Mouse (Mus musculus) left cerebral cortex, adult 18-20 months (tissue): ENCODE data around the gene Bud13. TPM values are rescaled to one million over a fixed set of nuclear protein-coding genes. Genes with fewer than 3 reads are reported as not detected.
A peak's percentile ranks its signal among the peaks of the same experiment; 100 is the strongest.

Source experiments
- DNase-seq, 2 experiments: peaks; one replicate each; pipeline ENCODE4 v3.0.0; 2021 to 2022; ENCODE audit warnings: low spot score in 2 of 2, mixed read lengths in 1 of 2
- long read RNA-seq, 2 experiments: library from polyadenylated mRNA; stranded (forward); transcript quantifications; one replicate each; pipeline ENCODE4 v2.0.0; 2021
- total RNA-seq, 2 experiments: library from RNA; stranded (reverse); gene quantifications; 2 replicates each; pipeline ENCODE4 v1.2.3; 2021

Bud13 gene
- total RNA-seq = 10 to 100 TPM; 11.2 to 12.0 TPM
- long read RNA-seq, experiment 1, transcript Bud13-201 (10 exons, 2,539 nt) = major isoform, 10 of 12 reads
- long read RNA-seq, experiment 1, partial matches to known transcripts = 1 of 12 reads
- long read RNA-seq, experiment 1, other reads (novel, unspliced or antisense) = 1 of 12 reads
- long read RNA-seq, experiment 2, transcript Bud13-201 (10 exons, 2,539 nt) = major isoform, 5 of 9 reads
- long read RNA-seq, experiment 2, partial matches to known transcripts = 3 of 9 reads
- long read RNA-seq, experiment 2, other reads (novel, unspliced or antisense) = 1 of 9 reads

- peak; percentile 93 to 95 for DNase-seq
Observed at GRCm38 (mm10) chr9:46282631-46283436, at the start of gene Bud13. Gene Bud13 (plus strand): TSS chr9:46283008.

- no peak for DNase-seq
Observed at GRCm38 (mm10) chr9:46235196-46235595, 47.6 kb upstream of the Bud13 start.

DNA sequence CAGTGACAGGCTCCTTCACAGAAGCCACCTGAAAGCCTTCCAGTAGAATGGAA, 47.4 kb upstream of the Bud13 start, which contains the start of gene Apoc3:
Apoc3 (minus strand) TSS at position 41 of the 53 bp plus-strand sequence.
- DNase-seq = no peak

DNA sequence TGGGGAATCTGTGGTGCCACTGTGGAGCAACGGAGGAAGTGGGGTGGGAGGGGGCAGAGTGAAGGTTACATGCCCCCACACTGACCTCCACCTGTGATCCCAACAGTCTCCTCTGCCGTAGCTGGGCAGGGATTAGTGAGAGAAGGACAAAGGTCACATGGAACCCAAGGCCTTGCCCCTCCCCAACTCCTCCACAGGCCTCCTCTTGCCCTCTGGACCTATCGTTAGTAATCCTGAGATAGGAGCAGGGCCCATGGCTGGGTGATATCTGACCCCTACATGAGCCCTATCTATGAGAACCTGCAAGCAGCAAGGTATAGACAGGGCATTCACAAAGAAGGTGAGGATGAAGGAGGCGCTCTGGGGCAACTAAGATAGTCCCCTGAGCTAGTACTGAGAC, 47.2 kb upstream of the Bud13 start:
- no peak for DNase-seq

DNA sequence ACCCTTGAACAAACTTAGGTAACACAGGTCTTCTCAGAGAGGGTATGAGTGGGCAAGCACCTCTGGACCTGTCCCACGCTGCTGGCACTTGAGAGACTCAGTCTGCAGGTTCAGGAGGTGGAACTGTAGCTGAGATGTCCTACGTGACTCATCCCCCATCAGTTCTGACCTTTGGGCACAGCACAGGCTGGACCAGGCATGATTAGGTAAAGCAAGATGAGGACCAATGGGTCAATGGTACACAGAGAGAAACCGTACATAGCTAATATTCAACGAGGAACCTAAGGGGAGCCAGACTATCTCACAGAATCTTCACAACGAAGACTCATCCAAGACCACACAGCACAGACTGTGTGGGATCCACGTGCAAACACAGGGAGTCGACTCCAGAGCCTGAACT, 44.0 kb upstream of the Bud13 start:
- no peak for DNase-seq

- no peak for DNase-seq
Observed at GRCm38 (mm10) chr9:46240526-46241153, 42.2 kb upstream of the Bud13 start, which contains the start of gene Apoa4. Gene Apoa4 (plus strand): TSS chr9:46240696.

GRCm38 (mm10) chr9:46241818-46242217, 41.0 kb upstream of the Bud13 start:
- DNase-seq = no peak

GRCm38 (mm10) chr9:46243122-46243521, 39.7 kb upstream of the Bud13 start:
- DNase-seq = no peak

DNA sequence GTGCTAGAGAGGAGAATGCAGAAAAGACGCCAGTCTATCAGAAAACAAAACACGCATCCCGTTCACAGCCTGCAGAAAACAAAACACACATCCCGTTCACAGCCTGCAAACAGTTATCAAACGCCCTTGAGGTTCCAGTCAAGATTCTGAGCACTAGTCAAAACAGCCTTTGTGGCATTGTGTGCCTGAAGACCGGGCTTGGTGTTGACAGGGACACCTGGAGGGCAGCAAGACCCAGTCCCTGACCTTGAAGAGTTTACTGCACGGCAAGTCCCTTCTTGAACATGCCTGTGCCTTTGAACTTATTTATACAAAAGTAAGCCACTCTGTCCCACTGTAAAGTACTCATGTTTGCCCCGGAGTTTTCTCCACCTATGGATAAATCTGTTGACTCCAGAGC, 39.2 kb upstream of the Bud13 start:
- no peak for DNase-seq

DNA sequence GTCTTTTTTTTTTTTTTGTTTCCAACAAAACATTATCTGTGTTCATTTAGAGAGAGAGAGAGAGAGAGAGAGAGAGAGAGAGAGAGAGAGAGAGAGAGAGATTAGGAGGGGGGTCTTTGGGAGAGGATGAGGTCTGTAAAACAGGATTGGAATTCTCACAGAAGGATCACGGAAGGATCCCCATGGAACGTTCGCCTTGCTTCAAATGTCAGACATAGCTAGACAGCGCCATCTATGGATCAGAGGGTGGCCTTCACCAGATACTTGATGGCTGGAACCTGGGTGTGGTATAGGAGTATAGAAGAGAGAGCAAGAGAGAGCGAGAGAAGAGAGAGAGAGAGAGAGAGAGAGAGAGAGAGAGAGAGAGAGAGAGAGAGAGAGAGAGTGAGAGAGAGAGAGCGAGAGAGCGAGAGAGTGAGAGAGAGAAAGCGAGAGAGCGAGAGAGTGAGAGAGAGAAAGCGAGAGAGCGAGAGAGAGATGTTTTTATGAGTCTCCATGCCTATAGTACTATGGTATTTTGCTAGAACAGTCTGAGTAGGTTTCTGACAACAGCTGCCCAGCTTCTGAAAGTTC, 36.0 kb upstream of the Bud13 start:
- peak; percentile 69 to 80 for DNase-seq

DNA sequence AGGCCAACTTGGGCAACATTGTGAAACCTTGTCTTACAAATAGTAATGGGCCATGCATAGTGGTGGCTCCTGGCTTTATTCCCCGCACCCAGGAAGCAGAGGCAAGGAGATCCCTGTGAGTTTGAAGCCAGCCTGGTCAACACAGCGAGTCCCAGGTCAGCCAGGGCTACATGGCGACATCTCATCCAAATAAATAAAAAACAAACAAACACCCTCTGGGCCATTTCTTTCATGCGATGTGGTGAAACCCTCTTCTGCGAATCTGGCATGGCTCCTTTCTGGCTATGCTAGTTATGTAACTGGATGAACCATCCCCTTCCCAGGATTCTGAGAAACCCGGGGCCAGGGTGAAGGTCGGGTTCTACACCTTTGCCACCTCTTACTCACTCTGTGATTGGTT, 26.6 kb upstream of the Bud13 start:
- DNase-seq = no peak

DNA sequence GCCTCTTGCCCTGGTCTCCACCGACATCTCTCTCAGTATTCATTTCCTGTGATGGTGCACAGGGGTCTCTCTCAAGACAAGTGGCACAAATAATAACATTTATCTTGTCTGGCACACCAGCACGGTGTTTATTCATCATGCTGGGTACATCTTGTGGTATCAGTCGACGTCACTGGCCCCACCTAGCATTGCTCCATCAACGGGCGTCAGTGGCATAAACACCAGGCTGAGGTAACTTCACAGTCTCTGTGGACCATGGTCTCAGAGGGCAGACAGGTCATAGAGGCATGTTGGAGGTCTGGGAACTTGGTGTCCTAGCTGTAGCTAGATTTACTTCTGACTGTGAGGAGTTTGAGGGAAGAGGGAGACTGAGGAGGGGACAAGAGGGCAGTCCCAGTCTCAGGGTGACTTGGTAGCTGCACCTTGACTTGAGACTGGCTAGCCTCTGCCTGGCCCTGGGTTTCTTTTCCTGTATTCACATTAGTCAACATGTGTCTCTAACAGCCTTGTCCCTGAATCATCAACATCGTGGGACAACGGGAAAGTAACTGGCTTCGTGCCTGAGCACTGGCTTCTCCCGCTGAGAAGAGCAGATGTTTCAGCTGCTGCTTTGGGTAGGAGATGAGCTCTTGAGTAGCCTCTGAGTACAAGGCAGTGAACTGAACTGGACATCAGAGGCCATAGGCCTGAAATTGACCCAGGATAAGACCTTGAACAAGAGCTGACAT, 26.0 kb upstream of the Bud13 start:
- DNase-seq = no peak

GRCm38 (mm10) chr9:46257546-46257945, 25.3 kb upstream of the Bud13 start:
- no peak for DNase-seq

DNA sequence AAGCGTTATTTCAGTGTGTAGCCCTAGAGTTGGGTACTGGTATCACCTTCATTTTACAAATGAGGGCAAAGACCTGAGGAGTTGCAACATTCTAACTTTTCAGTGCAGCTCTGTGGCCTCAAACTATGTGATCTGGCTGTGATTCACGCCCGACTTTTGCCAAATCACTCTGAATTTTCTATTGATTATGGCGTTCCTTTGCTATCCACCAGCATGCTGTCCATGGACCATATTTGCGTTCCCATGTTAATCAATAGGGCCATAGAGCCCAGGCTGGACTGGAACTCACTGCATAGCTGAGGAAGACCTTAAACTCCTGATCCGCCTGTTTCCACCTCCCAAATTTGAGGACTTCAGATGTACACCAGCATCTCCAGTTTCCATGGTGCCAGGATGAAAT, 23.7 kb upstream of the Bud13 start:
- no peak for DNase-seq

DNA sequence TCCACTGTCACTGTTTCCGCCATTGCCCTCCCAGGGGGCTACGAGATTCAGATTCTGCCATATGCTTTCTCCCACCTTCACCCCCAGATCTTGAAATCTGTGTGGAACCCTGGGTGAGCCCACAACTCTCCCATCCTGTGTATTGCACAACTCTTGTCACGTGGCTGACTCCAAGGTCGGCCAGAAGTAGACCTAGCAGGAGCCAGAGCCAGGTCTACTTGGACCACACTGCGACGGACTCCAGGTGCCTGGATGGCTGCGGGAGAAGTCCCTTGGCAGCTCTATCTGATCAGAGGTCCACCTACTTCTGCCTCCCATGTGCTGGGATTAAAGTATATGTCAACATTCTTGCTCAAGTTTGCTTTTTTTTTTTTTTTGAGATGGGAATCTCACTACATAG, 21.7 kb upstream of the Bud13 start:
- no peak for DNase-seq

GRCm38 (mm10) chr9:46268343-46268873, 14.4 kb upstream of the Bud13 start, which contains the start of gene Apoa5:
Gene Apoa5 (plus strand): TSS chr9:46268633.
- DNase-seq = no peak

DNA sequence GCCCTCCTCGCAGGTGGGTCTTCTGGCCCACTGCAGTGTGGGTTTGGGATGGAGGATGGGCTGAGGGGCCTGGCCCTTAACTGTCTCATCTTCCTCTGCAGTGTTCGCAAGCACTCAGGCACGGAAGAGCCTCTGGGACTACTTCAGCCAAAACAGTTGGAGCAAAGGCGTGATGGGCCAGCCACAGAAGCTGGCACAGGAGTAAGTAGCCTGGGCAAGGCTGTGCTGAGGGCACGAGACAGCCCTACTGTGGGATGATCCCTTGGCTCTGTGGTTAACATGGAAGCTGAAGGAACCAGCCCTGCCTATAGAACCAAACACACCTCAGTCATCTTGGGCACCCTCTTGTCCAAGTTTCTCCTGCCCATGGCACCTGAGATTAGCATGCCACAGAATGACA, 13.7 kb upstream of the Bud13 start:
- no peak for DNase-seq

DNA sequence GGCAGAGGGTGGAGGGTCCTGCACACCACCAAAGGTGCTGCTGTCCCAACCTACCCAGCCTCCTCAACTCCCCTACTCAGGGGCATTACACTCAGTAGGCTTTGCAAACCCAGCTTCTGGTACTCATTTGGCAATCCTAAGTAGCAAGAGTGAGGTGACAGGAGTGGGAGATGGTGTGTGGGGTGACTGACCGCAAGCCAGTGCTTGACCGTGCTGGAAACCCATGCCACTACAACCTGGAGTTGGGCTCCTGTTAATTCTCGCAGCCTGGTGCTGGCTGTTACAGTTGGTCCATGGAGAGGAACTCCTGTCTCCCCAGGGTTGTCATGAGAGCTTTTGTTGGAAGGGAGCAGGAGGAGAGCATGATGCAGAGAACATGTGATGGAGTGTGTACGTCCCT, 12.0 kb upstream of the Bud13 start:
- DNase-seq = no peak

- DNase-seq = no peak
Observed at GRCm38 (mm10) chr9:46272070-46272469, 10.7 kb upstream of the Bud13 start.

DNA sequence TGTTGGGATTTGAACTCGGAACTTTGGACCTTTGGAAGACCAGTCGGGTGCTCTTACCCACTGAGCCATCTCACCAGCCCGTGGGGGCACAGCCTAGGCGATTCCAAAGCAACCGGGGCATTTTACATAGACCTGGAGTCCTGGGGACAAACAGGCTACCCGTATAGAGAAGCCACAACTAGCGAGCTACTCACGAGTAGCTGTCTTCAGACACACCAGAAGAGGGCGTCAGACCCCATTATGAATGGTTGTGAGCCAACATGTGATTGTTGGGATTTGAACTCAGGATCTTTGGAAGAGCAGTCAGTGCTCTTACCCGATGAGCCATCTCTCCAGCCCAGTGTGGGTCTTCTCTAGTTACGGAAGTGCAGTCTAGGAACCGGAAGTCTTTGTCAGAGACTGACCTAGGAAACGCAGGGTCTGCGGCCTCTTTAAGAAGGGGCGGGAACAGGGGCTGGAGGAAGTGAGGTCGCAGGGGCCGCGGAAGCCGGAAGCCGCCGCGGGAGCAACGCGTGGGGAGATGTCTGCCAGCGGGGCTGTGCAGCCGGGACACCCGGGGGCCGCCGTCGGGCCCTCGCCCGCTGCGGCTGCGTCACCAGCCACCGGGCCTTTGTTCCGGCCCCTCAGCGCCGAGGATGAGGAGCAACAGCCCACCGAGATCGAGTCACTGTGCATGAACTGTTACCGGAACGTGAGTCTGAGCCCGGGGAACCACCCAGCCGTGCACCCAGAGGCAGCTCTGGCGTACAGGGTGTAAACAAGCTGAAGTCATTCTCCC, 9.9 kb upstream of the Bud13 start, which contains the start of gene Zpr1:
Zpr1 (plus strand) TSS at position 388 of the 778 bp plus-strand sequence.
- DNase-seq = peak; percentile 87 to 90
